Mouse (Mus musculus) erythroblast, embryonic 14.5 days (primary cell): Measurements from ENCODE around the gene Gm17654. TPM values are rescaled to one million over a fixed set of nuclear protein-coding genes. Genes with fewer than 3 reads are reported as not detected.
"Not testable (repeated sequence)": the region's sequence is repeated elsewhere in the genome, so short reads cannot be mapped to it uniquely, and the experiment has no call there.

Experiments used
- H3K27me3 ChIP-seq: 2 replicates; pipeline ENCODE4 v1.6.1; 2012; ENCODE audit warnings: inconsistent platforms; ENCODE audit not compliant: control insufficient read depth
- H3K36me3 ChIP-seq: 2 replicates; pipeline ENCODE4 v1.6.1; 2012; ENCODE audit warnings: mild to moderate bottlenecking, inconsistent platforms; ENCODE audit not compliant: control insufficient read depth
- H3K4me1 ChIP-seq: 2 replicates; pipeline ENCODE4 v1.6.1; 2012; ENCODE audit warnings: inconsistent platforms; ENCODE audit not compliant: control insufficient read depth
- H3K4me3 ChIP-seq: replicated peaks from 2 replicates; pipeline ENCODE3; 2012; ENCODE audit warnings: moderate library complexity, mild to moderate bottlenecking, inconsistent platforms
- H3K9me3 ChIP-seq: 2 replicates; pipeline ENCODE4 v1.6.1; 2012; ENCODE audit warnings: low read length, inconsistent platforms, mixed read lengths; ENCODE audit not compliant: control insufficient read depth
- polyA plus RNA-seq: library from polyadenylated mRNA; stranded (reverse); fragments of >175 nt; gene quantifications from 2 replicates; pipeline ENCODE4 v1.2.3, GENCODE M21; 2012

The Gm17654 gene
- not detected in 2 replicates for polyA plus RNA-seq

- not testable (repeated sequence) for H3K4me1 ChIP-seq, H3K36me3 ChIP-seq, H3K4me3 ChIP-seq, H3K27me3 ChIP-seq, H3K9me3 ChIP-seq
Observed at GRCm38 (mm10) chr14:43579046-43579445, at the start of gene Gm17654. Gene Gm17654, minus strand, starts transcription at chr14:43579146.

- not testable (repeated sequence) for H3K27me3 ChIP-seq, H3K4me1 ChIP-seq, H3K36me3 ChIP-seq, H3K4me3 ChIP-seq, H3K9me3 ChIP-seq
Observed at GRCm38 (mm10) chr14:43607913-43608312, 29.0 kb upstream of the Gm17654 start, which contains the start of gene Gm10375. Gene Gm10375, minus strand, starts transcription at chr14:43608013.

GRCm38 (mm10) chr14:43577969-43578368 lies 977 bp downstream of the Gm17654 start:
- H3K27me3 ChIP-seq, H3K9me3 ChIP-seq, H3K36me3 ChIP-seq, H3K4me1 ChIP-seq, H3K4me3 ChIP-seq: not testable (repeated sequence)

GRCm38 (mm10) chr14:43552271-43552670 lies 26.7 kb downstream of the Gm17654 start:
- not testable (repeated sequence) for H3K4me3 ChIP-seq, H3K9me3 ChIP-seq, H3K27me3 ChIP-seq, H3K4me1 ChIP-seq, H3K36me3 ChIP-seq

- H3K9me3 ChIP-seq, H3K36me3 ChIP-seq, H3K4me3 ChIP-seq, H3K4me1 ChIP-seq, H3K27me3 ChIP-seq: not testable (repeated sequence)
Observed at GRCm38 (mm10) chr14:43546281-43546680, 32.7 kb downstream of the Gm17654 start.

- H3K4me1 ChIP-seq, H3K9me3 ChIP-seq, H3K27me3 ChIP-seq, H3K4me3 ChIP-seq, H3K36me3 ChIP-seq: not testable (repeated sequence)
Observed at GRCm38 (mm10) chr14:43543276-43543675, 35.7 kb downstream of the Gm17654 start, which contains the start of gene Gm5799. Gene Gm5799, plus strand, starts transcription at chr14:43543576.

GRCm38 (mm10) chr14:43538144-43538543 lies 40.8 kb downstream of the Gm17654 start:
- H3K27me3 ChIP-seq, H3K4me3 ChIP-seq, H3K9me3 ChIP-seq, H3K36me3 ChIP-seq, H3K4me1 ChIP-seq: not testable (repeated sequence)

- H3K4me3 ChIP-seq, H3K27me3 ChIP-seq, H3K4me1 ChIP-seq, H3K9me3 ChIP-seq, H3K36me3 ChIP-seq: not testable (repeated sequence)
Observed at GRCm38 (mm10) chr14:43532387-43532786, 46.6 kb downstream of the Gm17654 start.

GRCm38 (mm10) chr14:43532011-43532383 lies 46.9 kb downstream of the Gm17654 start:
- H3K9me3 ChIP-seq, H3K4me1 ChIP-seq, H3K4me3 ChIP-seq, H3K36me3 ChIP-seq, H3K27me3 ChIP-seq: not testable (repeated sequence)

GRCm38 (mm10) chr14:43531052-43532010 lies 47.6 kb downstream of the Gm17654 start:
- not testable (repeated sequence) for H3K36me3 ChIP-seq, H3K9me3 ChIP-seq, H3K4me1 ChIP-seq, H3K27me3 ChIP-seq, H3K4me3 ChIP-seq

Other genes starting within 250 kb of the Gm17654 start
- gene 1700001F09Rik, start 231.3 kb downstream of the Gm17654 start, polyA plus RNA-seq = not detected in 2 replicates
- 0.03 TPM in 2 replicates for gene Gm8138, start 162.8 kb downstream of the Gm17654 start, polyA plus RNA-seq
- not detected in 2 replicates for gene Gm5799, start 35.6 kb downstream of the Gm17654 start, polyA plus RNA-seq
- gene Gm10375, start 28.9 kb upstream of the Gm17654 start, polyA plus RNA-seq = not detected in 2 replicates
- gene Gm8165, start 98.1 kb upstream of the Gm17654 start, polyA plus RNA-seq = not detected in 2 replicates
- gene Gm7324, start 118.7 kb upstream of the Gm17654 start, polyA plus RNA-seq = not detected in 2 replicates
- gene Gm16506, start 148.3 kb upstream of the Gm17654 start, polyA plus RNA-seq = not detected in 2 replicates
- not detected in 2 replicates for gene Gm6526, start 168.7 kb upstream of the Gm17654 start, polyA plus RNA-seq
- not detected in 2 replicates for gene Gm8180, start 205.6 kb upstream of the Gm17654 start, polyA plus RNA-seq